Mouse (Mus musculus): ENCODE results near the gene Usp22. TPM values are rescaled to one million over a fixed set of nuclear protein-coding genes. Genes with fewer than 3 reads are reported as not detected.
A peak's percentile ranks its signal among the peaks of the same experiment; 100 is the strongest.
"Not testable (repeated sequence)": the region's sequence is repeated elsewhere in the genome, so short reads cannot be mapped to it uniquely, and the experiment has no call there.

The Usp22 gene
- total RNA-seq, 1 experiment, result 111 TPM

GRCm38 (mm10) chr11:61193392-61193791, 18.5 kb upstream of the Usp22 start:
- Histone ChIP-seq H3K36me3 (ENCODE audit: control insufficient read depth, insufficient read depth, low read length, poor library complexity, severe bottlenecking) (no peaks in the 10 kb centered on the region), H3K9ac (ENCODE audit: insufficient read depth, low read depth, low read length, poor library complexity, severe bottlenecking) (no peak overlapping the region), H3K4me1 (ENCODE audit: control insufficient read depth in 2 of 2, insufficient read depth in 2 of 2, low read length in 2 of 2, poor library complexity in 1 of 2) (peaks cover 0 to 2% of the 10 kb centered on the region in 2 experiments; a peak in 1 of 4 replicates), H3K4me3 (ENCODE audit: insufficient read depth in 1 of 2, low read depth in 1 of 2, low read length in 2 of 2, poor library complexity in 1 of 2, severe bottlenecking in 1 of 2) (no peak overlapping the region), H3K9me3 (ENCODE audit: control insufficient read depth, insufficient read depth, low read depth, low read length) (no peaks in the 10 kb centered on the region), H3K27ac (ENCODE audit: insufficient read depth, low read depth, low read length, poor library complexity, severe bottlenecking) (no peak overlapping the region)
- DNase-seq (ENCODE audit: low read depth, low spot score), result peak; percentile 75
- TF ChIP-seq ZC3H11A (IDR thresholded peaks at IDR 0.05; ENCODE audit: borderline replicate concordance, low read depth, low read length) (peak; percentile 98), MAFK (IDR thresholded peaks at IDR 0.05; ENCODE audit: insufficient read depth, low read depth, low read length) (no peak), ZNF384 (IDR thresholded peaks at IDR 0.05; ENCODE audit: low read depth, low read length) (0 out of 2 replicates have a peak, but pooled peaks have one; percentile 14)
- in situ Hi-C loops (cut with MboI; ENCODE audit: low sequenced_read_pairs in 2 of 2, unreplicated experiment in 2 of 2), result loop anchor here in 1 of 2 experiments (10.0 kb wide), 1 partner anchor 211 kb away; no protein-coding TSS in a partner anchor

- Histone ChIP-seq H3K27ac (ENCODE audit: insufficient read depth, low read depth, low read length, poor library complexity, severe bottlenecking) (no peak overlapping the region), H3K36me3 (ENCODE audit: control insufficient read depth, insufficient read depth, low read length, poor library complexity, severe bottlenecking) (no peaks in the 10 kb centered on the region), H3K4me3 (ENCODE audit: insufficient read depth in 1 of 2, low read depth in 1 of 2, low read length in 2 of 2, poor library complexity in 1 of 2, severe bottlenecking in 1 of 2) (no peak overlapping the region), H3K4me1 (ENCODE audit: control insufficient read depth in 2 of 2, insufficient read depth in 2 of 2, low read length in 2 of 2, poor library complexity in 1 of 2) (peaks cover 0 to 2% of the 10 kb centered on the region in 2 experiments; a peak in 1 of 4 replicates), H3K9me3 (ENCODE audit: control insufficient read depth, insufficient read depth, low read depth, low read length) (no peaks in the 10 kb centered on the region), H3K9ac (ENCODE audit: insufficient read depth, low read depth, low read length, poor library complexity, severe bottlenecking) (no peak overlapping the region)
- in situ Hi-C loops (cut with MboI; ENCODE audit: low sequenced_read_pairs in 2 of 2, unreplicated experiment in 2 of 2), result loop anchor here in 1 of 2 experiments (10.0 kb wide), 1 partner anchor 212 kb away; no protein-coding TSS in a partner anchor
- DNase-seq (ENCODE audit: low read depth, low spot score), result no peak
- TF ChIP-seq ZNF384 (IDR thresholded peaks at IDR 0.05; ENCODE audit: low read depth, low read length) (no peak), CHD2 (IDR thresholded peaks at IDR 0.05; ENCODE audit: low read depth, low read length) (no peak), MAFK (IDR thresholded peaks at IDR 0.05; ENCODE audit: insufficient read depth, low read depth, low read length) (no peak), HCFC1 (IDR thresholded peaks at IDR 0.05; ENCODE audit: borderline replicate concordance, insufficient read depth, low read length) (no peak), ZC3H11A (IDR thresholded peaks at IDR 0.05; ENCODE audit: borderline replicate concordance, low read depth, low read length) (no peak)
Observed at GRCm38 (mm10) chr11:61192779-61193178, 17.9 kb upstream of the Usp22 start.

DNA sequence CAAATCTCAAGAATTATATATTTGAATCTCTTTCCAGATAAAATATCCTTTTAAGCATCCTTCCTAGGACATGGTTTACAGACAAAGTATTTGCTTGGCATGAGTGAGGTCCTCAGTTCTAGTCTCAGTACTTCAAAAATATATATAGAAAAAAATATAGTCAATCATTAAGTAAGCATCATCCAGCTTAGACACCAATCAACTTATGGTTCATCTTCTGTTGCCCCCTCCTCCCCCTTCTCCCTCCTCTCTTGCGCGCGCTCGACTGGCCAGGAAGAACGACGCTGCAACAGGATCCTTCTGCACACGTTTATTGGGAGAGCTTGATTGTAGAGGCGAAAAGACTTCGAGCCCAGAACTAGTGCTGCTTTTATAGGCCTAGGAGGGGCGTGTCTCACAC, 17.3 kb upstream of the Usp22 start:
- H3K27ac ChIP-seq (ENCODE audit: insufficient read depth, low read depth, low read length, poor library complexity, severe bottlenecking); H3K9me3 ChIP-seq (ENCODE audit: control insufficient read depth, insufficient read depth, low read depth, low read length); H3K9ac ChIP-seq (ENCODE audit: insufficient read depth, low read depth, low read length, poor library complexity, severe bottlenecking); H3K4me3 ChIP-seq (ENCODE audit: insufficient read depth in 1 of 2, low read depth in 1 of 2, low read length in 2 of 2, poor library complexity in 1 of 2, severe bottlenecking in 1 of 2); H3K4me1 ChIP-seq (ENCODE audit: control insufficient read depth in 2 of 2, insufficient read depth in 2 of 2, low read length in 2 of 2, poor library complexity in 1 of 2); H3K36me3 ChIP-seq (ENCODE audit: control insufficient read depth, insufficient read depth, low read length, poor library complexity, severe bottlenecking); DNase-seq (ENCODE audit: low read depth, low spot score): not testable (repeated sequence)
- in situ Hi-C loops (cut with MboI; ENCODE audit: low sequenced_read_pairs in 2 of 2, unreplicated experiment in 2 of 2), result loop anchor here in 1 of 2 experiments (10.0 kb wide), 1 partner anchor 213 kb away; no protein-coding TSS in a partner anchor

DNA sequence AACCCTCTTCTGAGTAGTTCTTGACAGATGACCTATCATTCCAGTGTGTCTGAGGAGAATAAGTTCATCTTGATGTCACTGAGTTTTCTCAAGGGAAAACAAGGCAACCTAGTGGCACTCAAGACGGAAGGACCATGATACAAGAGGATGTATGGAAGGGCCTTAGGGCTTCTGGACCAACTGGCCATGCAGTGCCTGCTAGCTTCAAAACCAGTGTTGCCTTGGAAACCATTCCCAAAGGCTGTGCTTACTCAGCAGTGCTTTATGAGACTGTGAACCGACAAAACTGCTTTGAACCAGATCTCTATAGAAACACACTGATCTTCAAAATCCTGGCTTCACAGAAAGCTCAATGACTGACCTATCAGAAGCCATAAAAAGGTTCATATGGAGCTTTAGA, 15.9 kb upstream of the Usp22 start:
- in situ Hi-C loops (cut with MboI; ENCODE audit: low sequenced_read_pairs in 2 of 2, unreplicated experiment in 2 of 2), result loop anchor here in 1 of 2 experiments (10.0 kb wide), 1 partner anchor 214 kb away; no protein-coding TSS in a partner anchor
- Histone ChIP-seq H3K27ac (ENCODE audit: insufficient read depth, low read depth, low read length, poor library complexity, severe bottlenecking) (no peak overlapping the region), H3K4me1 (ENCODE audit: control insufficient read depth in 2 of 2, insufficient read depth in 2 of 2, low read length in 2 of 2, poor library complexity in 1 of 2) (peaks cover 0 to 2% of the 10 kb centered on the region in 2 experiments; a peak in 1 of 4 replicates), H3K4me3 (ENCODE audit: insufficient read depth in 1 of 2, low read depth in 1 of 2, low read length in 2 of 2, poor library complexity in 1 of 2, severe bottlenecking in 1 of 2) (no peak overlapping the region), H3K36me3 (ENCODE audit: control insufficient read depth, insufficient read depth, low read length, poor library complexity, severe bottlenecking) (no peaks in the 10 kb centered on the region), H3K9ac (ENCODE audit: insufficient read depth, low read depth, low read length, poor library complexity, severe bottlenecking) (no peak overlapping the region), H3K9me3 (ENCODE audit: control insufficient read depth, insufficient read depth, low read depth, low read length) (no peaks in the 10 kb centered on the region)
- TF ChIP-seq ZC3H11A (IDR thresholded peaks at IDR 0.05; ENCODE audit: borderline replicate concordance, low read depth, low read length) (no peak), HCFC1 (IDR thresholded peaks at IDR 0.05; ENCODE audit: borderline replicate concordance, insufficient read depth, low read length) (no peak), ZNF384 (IDR thresholded peaks at IDR 0.05; ENCODE audit: low read depth, low read length) (no peak), CHD2 (IDR thresholded peaks at IDR 0.05; ENCODE audit: low read depth, low read length) (no peak), MAFK (IDR thresholded peaks at IDR 0.05; ENCODE audit: insufficient read depth, low read depth, low read length) (no peak)
- DNase-seq (ENCODE audit: low read depth, low spot score), result no peak

GRCm38 (mm10) chr11:61183820-61184219, 9.0 kb upstream of the Usp22 start:
- in situ Hi-C loops (cut with MboI; ENCODE audit: low sequenced_read_pairs in 2 of 2, unreplicated experiment in 2 of 2), result no loop called here
- Histone ChIP-seq H3K4me3 (ENCODE audit: insufficient read depth in 1 of 2, low read depth in 1 of 2, low read length in 2 of 2, poor library complexity in 1 of 2, severe bottlenecking in 1 of 2) (no peak overlapping the region), H3K4me1 (ENCODE audit: control insufficient read depth in 2 of 2, insufficient read depth in 2 of 2, low read length in 2 of 2, poor library complexity in 1 of 2) (peaks cover 6 to 8% of the 10 kb centered on the region in 2 experiments; a peak in 3 of 4 replicates)

More at GRCm38 (mm10) chr11:61183820-61184219, 9.0 kb upstream of the Usp22 start:
- no peak for TF ChIP-seq ZNF384 (IDR thresholded peaks at IDR 0.05; ENCODE audit: low read depth, low read length)
- TF ChIP-seq CHD2 (IDR thresholded peaks at IDR 0.05; ENCODE audit: low read depth, low read length), result no peak
- no peak for TF ChIP-seq ZC3H11A (IDR thresholded peaks at IDR 0.05; ENCODE audit: borderline replicate concordance, low read depth, low read length)
- TF ChIP-seq MAFK (IDR thresholded peaks at IDR 0.05; ENCODE audit: insufficient read depth, low read depth, low read length), result no peak
- no peak for TF ChIP-seq HCFC1 (IDR thresholded peaks at IDR 0.05; ENCODE audit: borderline replicate concordance, insufficient read depth, low read length)
- no peak for DNase-seq (ENCODE audit: low read depth, low spot score)
- Histone ChIP-seq H3K36me3 (ENCODE audit: control insufficient read depth, insufficient read depth, low read length, poor library complexity, severe bottlenecking) (no peaks in the 10 kb centered on the region), H3K9me3 (ENCODE audit: control insufficient read depth, insufficient read depth, low read depth, low read length) (no peaks in the 10 kb centered on the region), H3K9ac (ENCODE audit: insufficient read depth, low read depth, low read length, poor library complexity, severe bottlenecking) (no peak overlapping the region), H3K27ac (ENCODE audit: insufficient read depth, low read depth, low read length, poor library complexity, severe bottlenecking) (no peak overlapping the region)
